Mouse (Mus musculus) limb, embryonic 10.5 days (tissue): ENCODE measurements around the gene Efhd1. TPM values are rescaled to one million over a fixed set of nuclear protein-coding genes. Genes with fewer than 3 reads are reported as not detected.

ENCODE experiments used
- DNase-seq: peaks from one replicate; pipeline ENCODE4 v3.0.0-alpha.2; 2017; ENCODE audit warnings: low spot score
- H3K27ac ChIP-seq: fragments of 300-500 bp; sonication (generic); 2 replicates; pipeline ENCODE4 v1.5.1; 2016; ENCODE audit warnings: mild to moderate bottlenecking
- H3K27me3 ChIP-seq: fragments of 300-500 bp; sonication (generic); 2 replicates; pipeline ENCODE4 v1.6.1; 2016; ENCODE audit warnings: low read depth, mild to moderate bottlenecking; ENCODE audit not compliant: poor library complexity, severe bottlenecking
- H3K36me3 ChIP-seq: fragments of 300-500 bp; sonication (generic); 2 replicates; pipeline ENCODE4 v1.6.1; 2016; ENCODE audit warnings: mild to moderate bottlenecking, moderate library complexity
- H3K4me1 ChIP-seq: fragments of 300-500 bp; sonication (generic); 2 replicates; pipeline ENCODE4 v1.6.1; 2016
- H3K4me3 ChIP-seq: fragments of 300-500 bp; sonication (generic); 2 replicates; pipeline ENCODE4 v1.5.1; 2016; ENCODE audit warnings: mild to moderate bottlenecking, moderate library complexity
- H3K9me3 ChIP-seq: fragments of 300-500 bp; sonication (generic); replicated peaks from 2 replicates; pipeline ENCODE4 v1.6.1; 2016; ENCODE audit warnings: mild to moderate bottlenecking
- WGBS: fragments of 180-500 bp; shearing (Covaris S2); methylation state at CpG from one replicate; pipeline ENCODE4 v1.1.7; 2016; 5-methylcytosine and 5-hydroxymethylcytosine counted together
- polyA plus RNA-seq: library from polyadenylated mRNA; unstranded; fragments of >200 nt; fragmentation: Nextera tagmentation; extraction: Ambion mirVana; gene quantifications from 2 replicates; pipeline ENCODE4 v1.2.1, GENCODE M21; 2016

Efhd1 gene
- polyA plus RNA-seq = 0.10 and 0.11 TPM in 2 replicates

- WGBS = under 1% methylated on average over 70 of the region's 70 CpGs
- H3K4me3 ChIP-seq = peak within 1 kb of the TSS; percentile 62
- H3K27ac ChIP-seq = no peak within 1 kb of the TSS
- DNase-seq = peak; percentile 80
- H3K36me3 ChIP-seq = no peaks in the 10 kb centered on the region
- H3K27me3 ChIP-seq = peaks cover 99% of the 10 kb centered on the region
- peaks cover 25% of the 10 kb centered on the region for H3K4me1 ChIP-seq
- no peaks in the 10 kb centered on the region for H3K9me3 ChIP-seq
Observed at GRCm38 (mm10) chr1:87264134-87265006, at the start of gene Efhd1. TSS of gene Efhd1 (plus strand) at chr1:87264363.

GRCm38 (mm10) chr1:87214748-87215147 is 49.4 kb upstream of the Efhd1 start:
- no peak for DNase-seq
- 36% methylated on average over 4 of the region's 4 CpGs for WGBS
- H3K27me3 ChIP-seq = no peaks in the 10 kb centered on the region
- no peaks in the 10 kb centered on the region for H3K9me3 ChIP-seq
- peak overlapping the region; percentile 88 for H3K4me3 ChIP-seq
- peak overlapping the region; percentile 99 for H3K27ac ChIP-seq
- peaks cover 37% of the 10 kb centered on the region for H3K36me3 ChIP-seq
- H3K4me1 ChIP-seq = peaks cover 24% of the 10 kb centered on the region

GRCm38 (mm10) chr1:87217938-87218337 is 46.2 kb upstream of the Efhd1 start:
- no peak for DNase-seq
- Histone ChIP-seq H3K4me1 (peaks cover 22% of the 10 kb centered on the region), H3K9me3 (no peaks in the 10 kb centered on the region), H3K4me3 (no peak overlapping the region), H3K27ac (no peak overlapping the region), H3K27me3 (no peaks in the 10 kb centered on the region), H3K36me3 (peaks cover 69% of the 10 kb centered on the region)
- 84% methylated on average over 3 of the region's 3 CpGs for WGBS

GRCm38 (mm10) chr1:87225739-87226138 is 38.4 kb upstream of the Efhd1 start:
- WGBS = 98% methylated on average over 8 of the region's 8 CpGs
- H3K36me3 ChIP-seq = peaks cover 100% of the 10 kb centered on the region

GRCm38 (mm10) chr1:87226409-87227159 is 37.6 kb upstream of the Efhd1 start:
- H3K4me1 ChIP-seq = no peaks in the 10 kb centered on the region
- no peak overlapping the region for H3K4me3 ChIP-seq
- no peaks in the 10 kb centered on the region for H3K27me3 ChIP-seq
- no peak for DNase-seq
- no peaks in the 10 kb centered on the region for H3K9me3 ChIP-seq
- no peak overlapping the region for H3K27ac ChIP-seq
- peaks cover 100% of the 10 kb centered on the region for H3K36me3 ChIP-seq
- 100% methylated on average over 1 of the region's 1 CpGs for WGBS

More at GRCm38 (mm10) chr1:87225739-87226138, 38.4 kb upstream of the Efhd1 start:
- Histone ChIP-seq H3K4me3 (no peak overlapping the region), H3K27ac (no peak overlapping the region), H3K4me1 (no peaks in the 10 kb centered on the region), H3K9me3 (no peaks in the 10 kb centered on the region), H3K27me3 (no peaks in the 10 kb centered on the region)
- DNase-seq = no peak

DNA sequence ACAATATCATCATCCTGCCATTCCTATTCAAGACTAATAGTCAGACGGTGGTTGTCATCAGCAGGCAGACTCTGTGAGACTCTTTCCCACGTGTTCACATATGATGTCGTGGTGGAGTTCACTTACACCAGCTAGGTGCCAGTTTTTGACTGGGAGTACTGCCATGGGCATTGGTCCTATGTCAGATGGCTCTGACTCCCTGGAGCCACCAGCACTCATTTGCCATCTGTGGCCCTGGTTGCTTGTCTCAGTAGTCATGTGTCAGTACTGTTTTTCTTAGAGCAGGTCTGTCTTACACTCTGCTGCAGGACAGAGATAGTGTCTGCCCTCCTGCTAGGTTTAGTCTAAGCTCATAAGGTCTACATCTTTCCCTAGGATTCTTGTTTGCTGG is 37.0 kb upstream of the Efhd1 start:
- 94% methylated on average over 3 of the region's 3 CpGs for WGBS
- DNase-seq = no peak
- H3K4me1 ChIP-seq = no peaks in the 10 kb centered on the region
- no peaks in the 10 kb centered on the region for H3K9me3 ChIP-seq
- H3K36me3 ChIP-seq = peaks cover 100% of the 10 kb centered on the region
- no peaks in the 10 kb centered on the region for H3K27me3 ChIP-seq
- H3K4me3 ChIP-seq = no peak overlapping the region
- no peak overlapping the region for H3K27ac ChIP-seq

DNA sequence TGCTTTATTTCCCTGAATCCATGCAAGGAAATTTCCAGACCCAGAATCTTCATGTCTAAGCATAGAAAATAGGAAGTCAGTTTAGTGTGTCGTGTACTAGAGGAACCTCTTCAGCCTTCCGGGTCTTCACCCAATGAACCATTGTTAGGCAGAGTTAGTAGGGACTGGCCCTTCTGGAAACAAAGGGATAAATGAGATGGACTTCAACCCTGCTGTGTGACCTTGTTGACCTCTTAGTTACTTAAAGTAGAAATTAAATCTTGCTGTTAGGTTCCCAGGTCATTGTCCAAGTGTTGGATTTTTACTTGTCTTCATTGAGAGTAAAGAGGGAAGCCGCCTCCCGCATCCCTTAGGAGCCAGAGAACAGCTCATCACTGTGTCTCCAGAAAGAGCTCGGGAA is 33.6 kb upstream of the Efhd1 start:
- Histone ChIP-seq H3K27me3 (no peaks in the 10 kb centered on the region), H3K27ac (no peak overlapping the region), H3K9me3 (no peaks in the 10 kb centered on the region), H3K36me3 (peaks cover 98% of the 10 kb centered on the region), H3K4me1 (no peaks in the 10 kb centered on the region), H3K4me3 (no peak overlapping the region)
- WGBS = 91% methylated on average over 5 of the region's 5 CpGs
- DNase-seq = no peak

- Histone ChIP-seq H3K27ac (no peak overlapping the region), H3K36me3 (peaks cover 96% of the 10 kb centered on the region)
- WGBS = 81% methylated on average over 7 of the region's 7 CpGs
Observed at GRCm38 (mm10) chr1:87232197-87232596, 32.0 kb upstream of the Efhd1 start.

GRCm38 (mm10) chr1:87239056-87239455 is 25.1 kb upstream of the Efhd1 start:
- no peaks in the 10 kb centered on the region for H3K9me3 ChIP-seq
- H3K4me1 ChIP-seq = no peaks in the 10 kb centered on the region
- WGBS = 74% methylated on average over 8 of the region's 8 CpGs
- no peak for DNase-seq
- peaks cover 54% of the 10 kb centered on the region for H3K36me3 ChIP-seq
- no peak overlapping the region for H3K27ac ChIP-seq
- H3K4me3 ChIP-seq = no peak overlapping the region
- no peaks in the 10 kb centered on the region for H3K27me3 ChIP-seq

More at GRCm38 (mm10) chr1:87232197-87232596, 32.0 kb upstream of the Efhd1 start:
- no peak for DNase-seq
- Histone ChIP-seq H3K4me1 (no peaks in the 10 kb centered on the region), H3K9me3 (no peaks in the 10 kb centered on the region), H3K4me3 (no peak overlapping the region), H3K27me3 (no peaks in the 10 kb centered on the region)

GRCm38 (mm10) chr1:87243021-87243420 is 21.1 kb upstream of the Efhd1 start:
- peaks cover 19% of the 10 kb centered on the region for H3K36me3 ChIP-seq
- no peak overlapping the region for H3K27ac ChIP-seq
- no peaks in the 10 kb centered on the region for H3K9me3 ChIP-seq
- H3K27me3 ChIP-seq = no peaks in the 10 kb centered on the region
- 89% methylated on average over 8 of the region's 8 CpGs for WGBS
- H3K4me1 ChIP-seq = peaks cover 3% of the 10 kb centered on the region; the same call in 1 of the 2 replicates
- DNase-seq = no peak
- H3K4me3 ChIP-seq = no peak overlapping the region

DNA sequence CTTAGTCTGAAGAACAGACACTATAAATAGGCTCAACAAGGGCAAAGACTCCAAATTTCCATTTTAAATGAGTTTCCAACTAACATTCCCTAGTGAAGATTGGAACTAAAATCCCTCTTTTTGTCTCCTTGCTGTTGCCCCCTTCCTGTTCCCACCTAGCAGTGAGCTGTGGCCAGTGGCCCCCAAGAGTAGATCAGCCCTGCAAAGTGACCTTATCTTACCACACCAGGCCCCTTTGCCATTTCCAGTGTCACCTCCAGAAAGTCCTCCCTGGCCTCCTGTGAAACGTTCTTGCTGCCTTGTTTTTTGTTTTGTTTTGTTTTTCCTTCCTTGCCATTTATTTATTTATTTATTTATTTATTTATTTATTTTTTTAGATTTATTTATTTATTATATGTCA is 18.7 kb upstream of the Efhd1 start:
- DNase-seq = no peak
- H3K9me3 ChIP-seq = no peaks in the 10 kb centered on the region
- no peak overlapping the region for H3K27ac ChIP-seq
- H3K4me1 ChIP-seq = peaks cover 3% of the 10 kb centered on the region; the same call in 1 of the 2 replicates
- no peaks in the 10 kb centered on the region for H3K27me3 ChIP-seq
- no peak overlapping the region for H3K4me3 ChIP-seq
- H3K36me3 ChIP-seq = no peaks in the 10 kb centered on the region
- 41% methylated on average over 1 of the region's 1 CpGs for WGBS

DNA sequence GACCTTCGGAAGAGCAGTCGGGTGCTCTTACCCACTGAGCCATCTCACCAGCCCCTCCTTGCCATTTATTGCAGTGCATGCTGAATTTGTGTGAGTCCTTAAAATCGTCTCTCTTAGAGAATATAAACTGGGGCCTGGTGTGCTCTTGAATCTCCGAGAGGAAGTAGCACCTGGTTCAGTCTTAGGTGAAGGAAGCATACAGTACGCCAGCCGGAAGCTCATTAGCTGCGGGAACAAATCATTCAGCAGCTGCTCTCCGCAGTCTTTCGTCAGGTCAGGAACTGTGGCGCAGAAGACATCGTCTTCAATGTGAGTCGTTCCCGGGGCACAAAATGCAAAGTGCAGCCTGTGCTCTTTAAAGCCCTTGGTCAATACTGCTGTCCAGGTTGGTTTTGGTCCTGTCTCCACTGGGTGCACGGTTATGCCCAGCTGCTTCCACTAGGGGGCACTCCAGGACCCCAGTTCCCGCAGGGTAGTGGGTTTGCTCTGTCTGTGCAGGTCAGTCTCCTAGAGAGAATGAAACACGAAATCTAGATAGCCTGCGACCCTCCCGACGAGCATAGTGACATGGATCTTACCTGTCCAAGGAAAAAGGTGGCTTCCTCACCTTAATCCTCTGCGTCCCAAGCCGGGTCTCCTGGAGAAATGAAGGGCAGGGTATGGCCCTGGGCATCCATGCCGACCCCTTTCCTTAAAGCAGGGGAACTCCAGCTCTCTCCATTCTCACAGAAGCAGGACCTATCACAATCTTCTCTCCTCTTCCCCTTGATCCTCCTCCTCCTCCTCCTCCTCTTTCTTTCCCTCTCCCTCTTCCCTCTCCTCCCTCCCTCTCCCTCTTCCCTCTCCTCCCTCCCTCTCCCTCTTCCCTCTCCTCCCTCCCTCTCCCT is 18.0 kb upstream of the Efhd1 start:
- DNase-seq = peak; percentile 93
- Histone ChIP-seq H3K36me3 (no peaks in the 10 kb centered on the region), H3K4me1 (peaks cover 3% of the 10 kb centered on the region; the same call in 1 of the 2 replicates), H3K4me3 (0 out of 2 replicates have a peak overlapping the region, but pooled peaks have one; percentile 17), H3K27ac (no peak overlapping the region), H3K9me3 (no peaks in the 10 kb centered on the region), H3K27me3 (no peaks in the 10 kb centered on the region)
- 26% methylated on average over 22 of the region's 22 CpGs for WGBS
